Comparison of ENCODE assay signal across 8 mouse cellular contexts in genomic region chr7:17062389-17062788, GRCm38 (mm10). TPM values are rescaled to one million over a fixed set of nuclear protein-coding genes. Genes with fewer than 3 reads are reported as not detected.
DNase-seq lines count a peak whose midpoint lies in the region; ATAC-seq and TF ChIP-seq lines count a peak whose summit lies in the region.

Gene Hif3a (minus strand): TSS chr7:17062427.

- H3K9me3 ChIP-seq in embryonic facial prominence, embryonic 12.5 days, result no peaks in the 10 kb centered on the region
- no peaks in the 10 kb centered on the region for H3K9me3 ChIP-seq in heart, embryonic 15.5 days (replicated peaks)
- H3K9me3 ChIP-seq in lung, embryonic 14.5 days (ENCODE audit: low read depth, low read length), result no peaks in the 10 kb centered on the region

- no peaks in the 10 kb centered on the region for H3K36me3 ChIP-seq in embryonic facial prominence, embryonic 12.5 days
- H3K36me3 ChIP-seq in heart, embryonic 15.5 days, result no peaks in the 10 kb centered on the region
- no peaks in the 10 kb centered on the region for H3K36me3 ChIP-seq in lung, embryonic 14.5 days (ENCODE audit: insufficient read depth)

- peaks cover 49% of the 10 kb centered on the region for H3K4me1 ChIP-seq in embryonic facial prominence, embryonic 12.5 days
- peaks cover 50% of the 10 kb centered on the region for H3K4me1 ChIP-seq in heart, embryonic 15.5 days (replicated peaks)
- H3K4me1 ChIP-seq in lung, embryonic 14.5 days (ENCODE audit: insufficient read depth), result peaks cover 29% of the 10 kb centered on the region

- peak within 1 kb of the TSS; percentile 58 for H3K4me2 ChIP-seq in embryonic facial prominence, embryonic 12.5 days (replicated peaks)
- peak within 1 kb of the TSS; percentile 71 for H3K4me2 ChIP-seq in heart, embryonic 15.5 days
- peak within 1 kb of the TSS; percentile 67 for H3K4me2 ChIP-seq in lung, embryonic 14.5 days

- no peaks in the 10 kb centered on the region for H3K27me3 ChIP-seq in embryonic facial prominence, embryonic 12.5 days
- H3K27me3 ChIP-seq in heart, embryonic 15.5 days, result no peaks in the 10 kb centered on the region
- no peaks in the 10 kb centered on the region for H3K27me3 ChIP-seq in lung, embryonic 14.5 days (ENCODE audit: insufficient read depth, low read length)

- H3K27ac ChIP-seq in embryonic facial prominence, embryonic 12.5 days, result peak within 1 kb of the TSS; percentile 67
- peak within 1 kb of the TSS; percentile 96 for H3K27ac ChIP-seq in heart, embryonic 15.5 days
- H3K27ac ChIP-seq in lung, embryonic 14.5 days (ENCODE audit: low read depth), result peak within 1 kb of the TSS; percentile 99

- peak within 1 kb of the TSS; percentile 52 for H3K4me3 ChIP-seq in embryonic facial prominence, embryonic 12.5 days
- peak within 1 kb of the TSS; percentile 78 for H3K4me3 ChIP-seq in heart, embryonic 15.5 days
- H3K4me3 ChIP-seq in lung, embryonic 14.5 days (ENCODE audit: low read depth, low read length), result peak within 1 kb of the TSS; percentile 61

- WGBS in embryonic facial prominence, embryonic 12.5 days, result under 1% methylated on average over 15 of the region's 15 CpGs
- under 1% methylated on average over 15 of the region's 15 CpGs for WGBS in heart, embryonic 15.5 days
- 0% methylated on average over 15 of the region's 15 CpGs for WGBS in lung, embryonic 14.5 days

- H3K9ac ChIP-seq in embryonic facial prominence, embryonic 12.5 days, result peak within 1 kb of the TSS; percentile 49; the same call in 1 of the 2 replicates
- H3K9ac ChIP-seq in heart, embryonic 15.5 days, result peak within 1 kb of the TSS; percentile 77
- peak within 1 kb of the TSS; percentile 69 for H3K9ac ChIP-seq in lung, embryonic 14.5 days

- ATAC-seq in embryonic facial prominence, embryonic 12.5 days (ENCODE audit: insufficient number of reproducible peaks, insufficient read depth, low FRiP score, low TSS enrichment), result peak; percentile 83
- peak; percentile 58 for ATAC-seq in heart, embryonic 15.5 days (replicated peaks; ENCODE audit: insufficient number of reproducible peaks, insufficient read depth, low FRiP score, low read depth)
- ATAC-seq in lung, embryonic 14.5 days (ENCODE audit: insufficient read depth), result peak; percentile 72

- DNase-seq in layer of hippocampus, adult 11-12 months (ENCODE audit: low spot score), result peak; percentile 54
- no peak for DNase-seq in layer of hippocampus, adult 9-10 months (ENCODE audit: low spot score)
- peak; percentile 86 for DNase-seq in kidney, postnatal 14 days
- DNase-seq in lung, embryonic 14.5 days, result peak; percentile 96
- peak; percentile 52 to 55 for DNase-seq in right cerebral cortex, adult 2 months (ENCODE audit: low spot score in 2 of 2)
- DNase-seq in thymus, postnatal 25 days, result no peak

- TF ChIP-seq CTCF in lung, embryonic 14.5 days (IDR thresholded peaks at IDR 0.05; ENCODE audit: low read depth), result no peak

RNA-seq across cellular contexts. Expression of gene Hif3a, which starts in this region (rescaled TPM):
- polyA plus RNA-seq in embryonic facial prominence, embryonic 12.5 days (2016; fragmentation: Nextera tagmentation; extraction: Ambion mirVana), result 10.7 and 13.0 TPM in 2 replicates
- 36.4 and 44.0 TPM in 2 replicates for polyA plus RNA-seq in heart, embryonic 15.5 days (2015; fragmentation: Nextera tagmentation; extraction: Ambion mirVana)
- 33.1 and 38.0 TPM in 2 replicates for polyA plus RNA-seq in lung, embryonic 14.5 days (2014; fragmentation: Nextera tagmentation; extraction: Ambion mirVana)

Comparison
In these comparisons a context has a peak if more than half of its experiments do, and no peak if none do; other contexts are left out.
1. DNase-seq: peak in layer of hippocampus, adult 11-12 months (single experiment), kidney, postnatal 14 days (single experiment), lung, embryonic 14.5 days (single experiment) and right cerebral cortex, adult 2 months (2 of 2); none in layer of hippocampus, adult 9-10 months (single experiment) and thymus, postnatal 25 days (single experiment).
2. Peak in every context shown above with its lines, with median percentiles within 50 percentile points of each other: ATAC-seq, H3K27ac ChIP-seq, H3K4me2 ChIP-seq, H3K4me3 ChIP-seq and H3K9ac ChIP-seq.